Mouse (Mus musculus) CH12.LX (cell line): Measurements from ENCODE around the gene Fam71d.

Experiments used
- CHD2 ChIP-seq: IDR thresholded peaks from 2 replicates; pipeline ENCODE4 v1.6.1; 2011; ENCODE audit warnings: low read length, improper control_type of control experiment
- CTCF ChIP-seq, 2 experiments: IDR thresholded peaks in 1 of 2; conservative IDR thresholded peaks in 1 of 2; 2 replicates each; pipeline ENCODE4 v1.5.1; 2011 to 2012; ENCODE audit warnings: low read depth in 2 of 2, low read length in 2 of 2, improper control_type of control experiment in 1 of 2, inconsistent platforms in 1 of 2, mild to moderate bottlenecking in 1 of 2, moderate library complexity in 1 of 2
- E2F4 ChIP-seq: IDR thresholded peaks from 2 replicates; pipeline ENCODE4 v1.6.1; 2011; ENCODE audit warnings: low read depth, low read length, improper control_type of control experiment; ENCODE audit not compliant: insufficient replicate concordance
- HCFC1 ChIP-seq: IDR thresholded peaks from 2 replicates; pipeline ENCODE4 v1.6.1; 2012; ENCODE audit warnings: low read depth, mild to moderate bottlenecking, inconsistent platforms, low read length, improper control_type of control experiment
- MAX ChIP-seq: IDR thresholded peaks from 2 replicates; pipeline ENCODE4 v1.6.1; 2011; ENCODE audit warnings: low read length, improper control_type of control experiment
- NELFE ChIP-seq: IDR thresholded peaks from 2 replicates; pipeline ENCODE4 v1.6.1; 2011; ENCODE audit warnings: low read depth, low read length, improper control_type of control experiment
- NRF1 ChIP-seq: IDR thresholded peaks from 2 replicates; pipeline ENCODE4 v1.6.1; 2014; ENCODE audit warnings: low read depth, mild to moderate bottlenecking, inconsistent platforms, low read length, improper control_type of control experiment, moderate library complexity
- POLR2A ChIP-seq: IDR thresholded peaks from 2 replicates; pipeline ENCODE4 v1.6.1; 2011; ENCODE audit warnings: low read depth, mild to moderate bottlenecking, improper control_type of control experiment, low read length
- RAD21 ChIP-seq: IDR thresholded peaks from 2 replicates; pipeline ENCODE4 v1.6.1; 2011; ENCODE audit warnings: low read depth, mild to moderate bottlenecking, low read length, improper control_type of control experiment, moderate library complexity
- SMC3 ChIP-seq: IDR thresholded peaks from 2 replicates; pipeline ENCODE4 v1.6.1; 2011; ENCODE audit warnings: low read depth, low read length, improper control_type of control experiment
- USF2 ChIP-seq: conservative IDR thresholded peaks from 2 replicates; pipeline ENCODE4 v1.6.1; 2011; ENCODE audit warnings: low read depth, low read length, improper control_type of control experiment
- ZMIZ1 ChIP-seq: IDR thresholded peaks from 2 replicates; pipeline ENCODE4 v1.6.1; 2012; ENCODE audit warnings: low read depth, mild to moderate bottlenecking, inconsistent platforms, low read length, improper control_type of control experiment

DNA sequence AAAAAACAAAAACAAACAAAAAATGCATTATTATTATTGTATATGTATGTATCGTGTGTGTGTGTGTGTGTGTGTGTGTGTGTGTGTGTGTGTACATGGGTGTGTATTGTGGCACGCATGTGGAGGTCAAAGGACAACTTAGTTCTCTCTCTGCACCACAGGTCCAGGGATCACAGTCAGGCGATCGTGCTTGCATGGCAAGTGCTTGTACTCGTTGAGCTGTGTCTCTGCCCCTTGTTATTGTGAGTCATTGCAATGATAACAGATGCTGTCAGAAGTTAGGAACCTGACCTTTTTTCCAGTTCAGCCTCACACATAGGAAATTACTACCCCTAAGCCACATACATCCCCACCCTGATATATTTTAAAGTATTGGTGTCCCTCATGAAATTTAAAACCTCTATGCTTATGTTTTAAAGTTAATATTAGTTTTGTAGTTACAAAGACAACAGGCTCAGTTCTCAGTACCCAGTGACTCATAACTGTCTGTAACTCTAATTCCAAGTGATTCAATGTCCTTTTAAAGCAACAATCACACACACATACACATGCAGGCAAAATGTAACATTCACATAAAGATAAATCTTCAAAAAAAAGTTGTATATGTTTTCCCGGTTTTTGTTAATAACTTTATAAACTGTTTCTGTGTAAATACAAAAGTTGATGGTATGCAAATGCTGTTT is 77.8 kb downstream of the Fam71d start:
- TF ChIP-seq CTCF (conservative IDR thresholded peaks at IDR 0.05 in 1 of 2, IDR thresholded peaks at IDR 0.05 in 1 of 2; ENCODE audit: low read depth in 2 of 2, low read length in 2 of 2): no peak
- TF ChIP-seq ZMIZ1: no peak
- no peak for TF ChIP-seq MAX
- no peak for TF ChIP-seq NELFE
- no peak for TF ChIP-seq HCFC1
- no peak for TF ChIP-seq RAD21
- TF ChIP-seq E2F4: no peak
- TF ChIP-seq POLR2A: no peak
- TF ChIP-seq USF2: no peak
- TF ChIP-seq NRF1: no peak
- TF ChIP-seq SMC3: no peak
- no peak for TF ChIP-seq CHD2
